Mouse (Mus musculus) layer of hippocampus, adult 8-10 months (tissue): ENCODE data around the gene H2-Eb1. TPM values are rescaled to one million over a fixed set of nuclear protein-coding genes. Genes with fewer than 3 reads are reported as not detected.
A peak's percentile ranks its signal among the peaks of the same experiment; 100 is the strongest.
"Not testable (repeated sequence)": the region's sequence is repeated elsewhere in the genome, so short reads cannot be mapped to it uniquely, and the experiment has no call there.

Source experiments
- DNase-seq, 2 experiments: peaks; one replicate each; pipeline ENCODE4 v3.0.0; 2022; ENCODE audit warnings: low spot score in 2 of 2
- total RNA-seq, 4 experiments: library from RNA; stranded (reverse); gene quantifications; 2 replicates each; pipeline ENCODE4 v1.2.4; 2022

Gene H2-Eb1
- total RNA-seq, 4 experiments from 2014 or later: 1.9 to 25.1 (median 10.1) TPM

DNA sequence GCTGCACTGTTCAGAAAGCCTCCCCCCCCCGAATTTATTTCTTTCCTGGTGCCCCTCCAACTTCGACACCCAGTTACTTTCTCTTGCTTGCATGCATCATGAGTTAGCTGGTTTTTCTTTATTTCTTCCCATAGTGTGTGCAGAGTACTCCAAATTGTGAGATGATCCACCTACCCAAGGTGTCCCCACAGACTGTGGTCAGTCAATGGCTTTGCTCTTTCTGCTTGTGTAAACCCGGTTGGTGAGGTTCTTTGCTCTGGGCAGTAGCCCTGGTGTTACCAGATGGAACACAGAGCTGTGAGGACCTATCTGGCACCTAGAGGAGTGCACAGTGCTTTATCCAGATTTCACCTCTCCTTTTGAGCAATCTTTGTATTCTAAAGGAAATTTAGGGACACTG is 17.5 kb upstream of the H2-Eb1 start:
- DNase-seq: no peak

DNA sequence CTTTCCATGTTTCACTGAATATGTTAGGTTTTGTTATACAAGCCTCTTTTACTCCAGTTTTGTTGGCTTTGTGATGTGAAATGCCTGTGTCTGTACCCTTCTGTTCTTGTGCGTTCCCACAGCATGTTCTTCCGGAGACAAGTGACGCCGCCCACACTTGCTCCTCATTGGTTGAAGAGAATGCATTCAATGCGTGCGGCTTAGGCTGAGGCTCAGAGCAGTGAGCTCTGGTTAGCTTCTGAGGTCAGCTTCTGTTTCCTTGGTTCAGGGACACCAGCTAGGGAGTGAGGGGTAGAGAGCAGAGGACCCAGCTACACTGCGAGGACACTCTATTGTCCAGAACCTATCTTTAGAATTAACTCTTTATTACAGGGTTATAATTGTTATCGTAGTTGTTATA is 14.1 kb upstream of the H2-Eb1 start:
- peak; percentile 75 to 82 for DNase-seq

GRCm38 (mm10) chr17:34292570-34292969 is 13.1 kb upstream of the H2-Eb1 start:
- no peak for DNase-seq

- DNase-seq: no peak
These were observed 12.1 kb upstream of the H2-Eb1 start for GRCm38 (mm10) chr17:34293533-34293932.

GRCm38 (mm10) chr17:34294249-34294648 is 11.4 kb upstream of the H2-Eb1 start:
- DNase-seq: no peak

GRCm38 (mm10) chr17:34295307-34295706 is 10.4 kb upstream of the H2-Eb1 start:
- no peak for DNase-seq

DNA sequence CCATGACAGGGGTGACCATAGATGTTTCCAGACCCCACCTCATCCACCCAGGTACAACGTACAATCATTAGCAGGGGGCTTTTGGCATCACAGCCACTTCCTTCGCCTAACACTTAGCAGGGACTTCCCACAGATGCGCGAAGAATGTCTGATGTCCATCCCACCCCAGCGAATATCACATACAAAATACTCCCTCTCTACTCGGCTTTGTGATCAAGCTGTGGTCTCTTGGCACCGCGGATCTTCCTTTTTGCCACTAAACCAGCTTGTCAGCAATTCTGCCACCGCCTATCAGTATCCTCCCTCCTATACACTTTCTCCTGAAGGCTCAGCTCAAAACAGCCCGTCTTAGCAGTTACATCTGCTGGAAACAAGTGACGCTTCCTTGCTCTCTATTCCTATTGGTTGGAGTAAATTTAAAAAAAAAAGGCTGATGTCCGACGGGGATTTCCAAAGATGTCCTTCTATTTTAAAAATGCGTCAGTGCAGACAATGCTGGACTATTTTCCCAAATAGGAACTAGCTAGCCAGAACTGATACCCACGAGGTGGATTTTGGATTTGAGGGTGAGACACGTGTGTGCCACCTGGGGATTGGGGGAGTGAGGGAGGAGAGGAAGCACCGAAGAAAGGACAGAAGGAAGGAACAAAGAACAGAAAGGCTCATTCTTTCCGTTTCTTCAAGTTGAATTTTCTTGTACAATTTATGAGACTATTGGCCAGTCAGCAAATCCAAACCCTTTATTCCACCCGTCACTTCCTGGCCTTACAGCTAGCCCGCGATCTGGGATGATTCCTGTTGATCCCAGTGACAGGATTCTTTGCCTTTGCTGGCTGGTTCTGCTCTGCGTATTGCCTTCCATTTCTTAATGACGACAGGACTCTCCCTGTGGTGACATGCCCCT is 9.5 kb upstream of the H2-Eb1 start:
- DNase-seq: no peak

- no peak for DNase-seq
These were observed 6.3 kb upstream of the H2-Eb1 start for GRCm38 (mm10) chr17:34299356-34299755.

- no peak for DNase-seq
These were observed 5.6 kb upstream of the H2-Eb1 start for GRCm38 (mm10) chr17:34300071-34300470.

DNA sequence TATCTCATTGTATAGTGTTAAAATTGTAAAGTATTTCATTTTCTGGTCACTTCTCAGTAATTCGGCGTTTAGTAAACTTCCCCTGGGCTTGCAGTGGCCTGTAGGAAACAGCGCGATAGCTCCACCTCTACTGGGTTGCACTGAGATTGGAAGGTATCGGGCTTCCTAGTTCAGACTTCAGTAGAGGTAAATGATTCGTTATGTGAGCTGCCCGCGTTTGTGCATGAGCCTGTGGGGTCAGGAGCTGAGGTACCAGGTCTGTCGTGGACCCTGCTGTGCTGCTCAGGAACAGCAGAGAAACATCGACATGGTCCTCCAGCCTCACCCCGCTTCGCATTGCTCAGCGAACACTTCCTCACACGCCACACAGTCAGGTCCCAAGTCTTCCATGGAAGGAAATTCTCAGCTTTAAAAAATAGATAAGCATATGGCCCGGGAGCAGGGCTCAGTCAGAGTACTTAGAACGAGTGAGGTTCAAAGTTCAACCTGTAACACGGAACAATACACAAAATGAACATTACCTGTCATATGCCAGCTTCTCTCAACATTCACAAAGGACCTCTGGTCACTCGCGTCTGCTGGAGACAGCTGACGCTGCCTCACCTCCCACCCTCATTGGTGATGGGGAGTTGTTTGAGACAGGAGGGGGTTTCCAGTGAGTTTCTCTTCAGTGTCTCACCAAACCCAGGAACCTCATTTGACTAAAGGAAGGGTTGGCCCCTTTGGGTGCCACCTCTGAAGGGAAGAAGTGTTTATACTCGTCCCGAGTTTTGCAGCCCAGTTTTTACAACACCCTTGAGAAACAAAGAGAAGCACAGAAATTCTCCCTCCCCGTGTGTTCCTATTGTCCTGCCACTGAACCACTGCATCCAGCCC is 4.7 kb upstream of the H2-Eb1 start:
- DNase-seq: no peak

DNA sequence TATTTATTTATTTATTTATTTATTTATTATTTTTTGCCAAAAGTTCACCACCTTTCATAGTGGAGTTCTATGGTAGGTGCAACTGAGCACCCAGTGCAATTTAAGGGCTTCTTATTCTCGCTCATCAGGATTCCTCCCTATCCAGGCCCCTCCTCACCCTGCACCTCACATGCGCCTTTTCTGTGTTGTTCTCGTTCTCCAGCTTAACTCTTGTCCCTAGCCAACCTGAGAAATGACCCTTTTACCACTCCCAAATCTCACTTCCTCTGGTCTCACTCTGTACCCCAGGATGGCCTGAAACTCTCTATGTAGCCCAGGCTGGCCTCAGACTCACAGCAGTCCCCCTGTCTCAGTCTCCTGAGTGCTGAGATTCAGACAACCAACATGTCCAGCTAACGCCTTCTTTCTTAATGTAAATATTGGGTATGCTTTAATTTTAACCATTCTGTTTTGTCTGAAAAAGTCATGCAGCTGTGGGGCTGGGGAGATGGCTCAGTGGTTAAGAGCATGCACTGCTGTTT is 3.9 kb upstream of the H2-Eb1 start:
- DNase-seq: no peak

DNA sequence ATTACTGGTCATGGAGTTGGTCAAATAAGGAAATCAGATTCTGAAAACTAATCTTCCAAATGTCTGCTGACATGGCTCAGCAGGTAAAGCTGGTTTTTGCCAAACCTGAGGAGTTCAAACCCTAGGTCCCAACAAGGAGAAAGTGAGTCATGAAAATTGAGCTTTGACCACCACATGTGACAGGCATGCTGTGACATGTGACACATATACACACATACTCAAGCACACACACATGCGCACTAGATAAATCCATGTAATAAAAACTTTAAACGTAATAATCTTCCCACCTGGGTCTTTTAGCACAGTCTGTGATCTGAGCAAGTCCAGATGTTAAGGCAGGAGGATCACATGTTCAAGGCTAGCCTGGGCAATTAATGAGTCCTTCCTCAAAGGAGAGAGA is 1.9 kb upstream of the H2-Eb1 start:
- DNase-seq: no peak

DNA sequence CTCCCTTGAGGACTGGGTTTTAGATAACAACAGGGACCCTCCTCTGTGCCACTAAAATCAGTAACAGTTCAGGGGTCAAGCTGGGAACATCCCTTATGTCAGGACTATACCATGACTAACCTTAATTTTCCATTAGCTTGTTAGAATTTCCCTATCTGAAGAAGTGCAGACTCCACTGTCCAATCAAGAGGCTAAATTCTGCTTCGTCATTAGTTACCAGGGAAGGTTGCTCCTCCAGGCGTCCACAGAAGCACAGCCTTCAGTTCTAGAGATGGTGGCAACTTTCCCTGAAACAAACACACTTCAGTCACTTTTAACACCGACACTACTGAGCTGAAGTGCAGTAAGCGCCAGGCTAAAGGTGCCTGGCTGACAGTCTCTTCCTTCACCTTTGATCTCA is 916 bp upstream of the H2-Eb1 start:
- DNase-seq: peak; percentile 68 to 74

- DNase-seq: no peak
These were observed 740 bp downstream of the H2-Eb1 start for GRCm38 (mm10) chr17:34306407-34306806.

DNA sequence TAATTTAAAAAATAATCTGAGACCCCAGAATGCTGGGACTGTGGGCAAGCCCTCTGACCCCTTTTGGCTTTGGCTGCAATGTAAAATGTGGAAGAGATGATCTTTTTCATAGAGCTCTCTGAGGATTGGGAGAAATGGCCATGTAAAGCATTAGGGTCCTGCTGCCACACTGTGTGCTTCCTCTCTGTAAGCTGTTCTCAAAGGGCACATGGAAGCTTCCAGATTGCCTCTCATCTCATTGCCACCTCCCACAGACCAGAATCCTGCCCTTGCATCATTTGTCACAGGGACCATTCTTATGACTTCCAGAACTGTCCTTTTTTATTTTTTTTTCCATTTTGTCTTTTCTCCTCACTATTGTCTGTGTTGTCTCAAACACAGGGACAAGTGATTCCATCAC is 1.5 kb downstream of the H2-Eb1 start:
- DNase-seq: no peak

DNA sequence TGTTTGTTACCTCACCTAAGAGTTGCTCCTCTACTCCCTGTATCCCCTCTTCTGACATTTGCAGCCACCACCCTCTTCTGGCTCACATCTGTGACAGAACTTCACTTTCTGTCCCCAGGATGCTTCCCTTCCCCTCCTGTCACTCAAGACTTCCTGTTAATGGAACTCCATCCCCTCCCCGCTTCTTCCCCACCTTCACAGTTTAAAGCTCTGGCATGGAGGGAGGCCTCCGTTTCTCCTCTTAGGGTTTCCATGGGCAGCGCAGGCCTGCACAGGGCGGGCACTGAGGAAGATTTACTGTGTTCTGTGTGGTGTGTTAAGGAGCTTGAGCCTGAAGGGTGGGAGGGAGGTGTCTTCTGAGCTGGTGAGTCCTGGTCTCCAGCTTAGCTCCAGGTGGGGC is 2.5 kb downstream of the H2-Eb1 start:
- DNase-seq: no peak

DNA sequence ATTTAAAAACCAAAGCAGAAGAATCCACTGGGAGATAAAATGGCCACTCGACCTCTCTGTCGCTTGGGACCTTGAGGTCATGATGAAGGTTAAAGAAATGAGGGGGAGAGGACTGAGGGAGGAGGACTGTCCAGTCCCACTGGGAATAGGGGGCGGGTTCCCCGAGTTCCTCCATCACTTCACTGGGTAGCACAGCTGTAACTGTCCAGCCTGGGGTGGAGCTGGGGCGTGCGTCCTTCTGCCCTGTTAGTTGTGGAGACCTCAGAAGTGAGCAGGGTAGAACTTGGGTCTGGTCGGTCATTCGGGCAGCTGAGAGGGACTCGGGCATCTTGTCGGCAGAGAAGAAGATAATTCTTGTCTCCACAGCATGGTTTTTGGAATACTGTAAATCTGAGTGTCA is 3.6 kb downstream of the H2-Eb1 start:
- no peak for DNase-seq

DNA sequence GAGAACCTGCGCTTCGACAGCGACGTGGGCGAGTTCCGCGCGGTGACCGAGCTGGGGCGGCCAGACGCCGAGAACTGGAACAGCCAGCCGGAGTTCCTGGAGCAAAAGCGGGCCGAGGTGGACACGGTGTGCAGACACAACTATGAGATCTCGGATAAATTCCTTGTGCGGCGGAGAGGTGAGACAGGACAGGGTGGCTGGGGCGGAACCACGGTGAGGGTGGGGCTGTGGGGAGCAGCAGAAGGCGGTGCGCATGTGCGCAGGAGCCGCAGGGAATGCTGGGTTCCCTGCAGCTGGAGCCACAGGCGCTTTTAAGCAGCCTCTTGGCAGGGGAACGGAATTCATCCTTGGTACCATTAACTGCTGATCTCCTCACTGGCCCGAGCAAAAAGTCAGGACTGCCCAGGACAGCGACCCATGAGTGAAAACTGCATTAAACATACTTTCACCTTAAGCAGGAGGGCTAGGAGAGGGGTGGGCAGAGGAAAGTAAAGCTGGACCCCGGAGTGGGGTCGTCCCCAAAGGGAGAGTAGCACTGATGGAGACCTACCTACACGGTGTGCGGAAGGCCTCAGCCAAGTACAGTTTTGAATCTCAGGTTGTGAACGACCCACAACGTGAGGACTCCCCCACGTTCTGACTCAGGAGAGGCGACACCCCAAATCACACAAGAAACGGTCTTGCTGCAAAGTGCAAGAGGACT is 4.2 kb downstream of the H2-Eb1 start:
- peak; percentile 31 to 58 for DNase-seq

DNA sequence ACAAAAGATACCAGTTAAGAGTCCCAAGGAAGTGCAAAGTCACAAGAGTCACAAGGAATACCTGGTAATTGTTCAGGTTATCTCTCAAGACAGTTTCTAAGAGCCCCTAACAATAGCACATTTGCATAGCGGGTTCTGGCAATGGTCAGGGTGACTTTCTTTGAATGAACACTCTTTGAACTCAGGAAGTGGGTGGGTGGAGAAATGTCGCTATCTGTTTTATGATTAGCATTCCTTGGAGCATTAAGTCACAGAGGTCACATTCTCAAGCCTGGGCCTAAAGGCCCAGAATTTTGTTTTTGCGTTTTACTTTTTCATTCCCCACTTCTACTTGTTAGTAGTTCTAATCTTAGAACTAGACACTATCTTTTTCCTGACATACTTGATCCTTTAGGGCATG is 4.9 kb downstream of the H2-Eb1 start:
- not testable (repeated sequence) for DNase-seq

DNA sequence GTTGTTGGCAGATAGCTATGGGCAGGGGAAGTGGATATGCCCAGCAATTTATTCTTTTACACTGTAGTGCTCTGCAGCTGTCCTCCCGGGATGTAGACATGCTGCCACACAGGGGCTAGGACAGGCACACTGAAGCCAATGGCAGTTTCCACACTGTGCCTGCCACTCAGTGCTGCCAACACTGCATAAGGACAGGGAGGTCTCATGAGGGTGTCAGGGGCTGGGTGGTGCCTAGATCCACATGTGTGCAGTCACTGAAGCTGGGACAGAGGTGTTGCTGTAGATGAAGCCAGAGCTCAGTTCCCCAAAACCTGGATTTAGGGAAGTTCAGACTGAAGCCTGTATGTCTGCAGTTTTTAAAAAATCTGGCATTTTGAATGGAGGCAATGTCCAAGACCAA is 6.5 kb downstream of the H2-Eb1 start:
- no peak for DNase-seq

DNA sequence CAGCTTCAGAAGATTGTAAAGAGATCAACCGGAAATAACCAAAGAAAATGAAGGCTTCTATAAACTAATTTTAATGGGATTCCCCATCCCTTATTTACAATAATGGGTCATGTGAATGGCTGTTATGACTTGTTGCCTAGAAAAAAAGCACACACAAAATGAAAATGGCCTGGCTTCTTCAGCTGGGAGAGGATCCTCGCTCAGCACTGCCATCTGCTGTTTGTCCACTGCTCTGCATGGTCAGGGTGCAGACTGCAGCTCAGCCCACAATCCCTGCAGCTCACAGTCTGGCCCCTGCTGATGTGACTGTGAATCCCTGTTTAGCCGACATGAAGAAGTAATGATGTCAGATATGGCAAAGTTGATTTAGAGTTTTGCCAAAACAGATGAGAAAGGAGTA is 7.7 kb downstream of the H2-Eb1 start:
- peak; percentile 35 to 72 for DNase-seq

GRCm38 (mm10) chr17:34314286-34314685 is 8.6 kb downstream of the H2-Eb1 start:
- no peak for DNase-seq
